Mouse (Mus musculus): ENCODE data around the gene Ash1l. TPM values are rescaled to one million over a fixed set of nuclear protein-coding genes. Genes with fewer than 3 reads are reported as not detected.

The Ash1l gene
- polyA plus RNA-seq, 1 experiment: 5.7 TPM

DNA sequence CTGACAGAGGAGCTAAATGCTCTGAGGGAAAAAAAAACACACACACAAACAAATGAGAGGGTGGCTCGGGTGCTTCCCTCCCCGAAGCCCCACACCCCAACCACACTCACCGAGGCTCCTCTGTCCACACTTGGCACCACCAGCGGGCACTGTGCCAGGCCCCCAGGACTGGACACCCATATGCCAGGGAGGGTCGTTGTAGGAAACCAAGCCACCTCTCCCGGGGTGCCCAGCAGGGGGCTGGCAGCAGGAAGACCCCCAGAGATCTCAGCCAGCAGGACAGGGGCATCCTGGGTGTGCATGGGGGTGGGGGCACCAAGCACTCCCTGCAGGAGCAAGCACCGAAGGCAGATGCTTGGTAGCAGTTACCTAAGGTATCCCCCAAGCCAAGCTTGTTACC is 150.4 kb downstream of the Ash1l start, which contains the start of gene Gm43738:
Gene Gm43738 (minus strand): TSS at position 289 of the 400 bp plus-strand sequence.
- H3K27ac ChIP-seq (ENCODE audit: insufficient read depth, low read length): 0 out of 2 replicates have a peak within 1 kb of the TSS, but pooled peaks have one; percentile 6
- peak within 1 kb of the TSS; percentile 84 for H3K4me3 ChIP-seq (ENCODE audit: extremely low read depth, insufficient read depth, insufficient read length)
- TF ChIP-seq CTCF (IDR thresholded peaks at IDR 0.05; ENCODE audit: extremely low read depth, insufficient read depth, insufficient read length, insufficient replicate concordance) (no peak), POLR2A (IDR thresholded peaks at IDR 0.05; ENCODE audit: low read depth, low read length) (no peak)
- peaks cover 4% of the 10 kb centered on the region; the same call in 1 of the 2 replicates for H3K4me1 ChIP-seq (ENCODE audit: control insufficient read depth, insufficient read depth, insufficient read length)
- peaks cover 5% of the 10 kb centered on the region; the same call in 1 of the 2 replicates for H3K36me3 ChIP-seq (ENCODE audit: control insufficient read depth, insufficient read depth, low read length)
- 38% methylated on average over 7 of the region's 7 CpGs for WGBS
- H3K27me3 ChIP-seq (ENCODE audit: control insufficient read depth, insufficient read depth, low read length): no peaks in the 10 kb centered on the region
- no peak for DNase-seq (ENCODE audit: low read depth in 1 of 2, low spot score in 2 of 2)

GRCm38 (mm10) chr3:89101459-89101811 is 151.0 kb downstream of the Ash1l start:
- Histone ChIP-seq H3K4me3 (ENCODE audit: extremely low read depth, insufficient read depth, insufficient read length) (peak overlapping the region; percentile 84), H3K4me1 (ENCODE audit: control insufficient read depth, insufficient read depth, insufficient read length) (peaks cover 4% of the 10 kb centered on the region; the same call in 1 of the 2 replicates)

DNA sequence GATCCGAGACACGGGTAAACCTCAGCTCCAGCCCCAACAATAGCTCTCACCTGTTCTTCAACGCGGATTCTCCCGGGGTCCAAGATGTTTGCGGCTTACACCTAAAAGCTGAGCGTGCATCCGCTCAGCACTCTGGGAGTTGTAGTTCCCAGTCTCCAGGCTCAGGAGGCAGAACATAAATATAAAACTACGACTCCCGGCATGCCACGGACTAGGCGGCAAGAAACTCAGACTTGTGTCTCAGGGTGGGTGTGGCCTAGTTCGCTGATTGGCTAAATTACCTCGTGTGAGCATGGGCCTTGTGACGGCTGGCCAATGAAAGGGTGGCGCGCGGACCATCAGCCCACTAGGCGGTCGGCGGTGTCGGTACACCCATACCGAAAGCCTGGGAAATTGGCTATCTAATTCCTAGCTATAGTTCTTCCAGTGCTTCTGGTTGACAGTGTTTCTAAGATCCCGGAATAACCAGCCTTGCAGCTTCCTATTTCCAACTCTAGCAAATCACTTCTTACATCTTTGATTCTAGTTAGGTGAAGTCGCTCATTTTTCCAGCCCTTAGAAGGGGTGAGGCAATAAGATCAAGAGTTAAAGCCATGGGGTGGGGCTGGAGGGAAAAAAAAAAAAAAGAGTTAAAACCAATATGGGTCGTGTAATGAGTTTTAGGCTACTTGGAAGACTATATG is 151.5 kb downstream of the Ash1l start, which contains the start of gene Fdps:
Gene Fdps (minus strand): TSS at position 148 of the 683 bp plus-strand sequence.
- peak; percentile 95 to 96 for DNase-seq (ENCODE audit: low read depth in 1 of 2, low spot score in 2 of 2)
- peak within 1 kb of the TSS; percentile 84 for H3K4me3 ChIP-seq (ENCODE audit: extremely low read depth, insufficient read depth, insufficient read length)
- 0 out of 2 replicates have a peak within 1 kb of the TSS, but pooled peaks have one; percentile 6 for H3K27ac ChIP-seq (ENCODE audit: insufficient read depth, low read length)
- under 1% methylated on average over 26 of the region's 26 CpGs for WGBS
- H3K36me3 ChIP-seq (ENCODE audit: control insufficient read depth, insufficient read depth, low read length): peaks cover 4% of the 10 kb centered on the region; the same call in 1 of the 2 replicates
- H3K27me3 ChIP-seq (ENCODE audit: control insufficient read depth, insufficient read depth, low read length): no peaks in the 10 kb centered on the region
- TF ChIP-seq POLR2A (IDR thresholded peaks at IDR 0.05; ENCODE audit: low read depth, low read length): no peak
- TF ChIP-seq CTCF (IDR thresholded peaks at IDR 0.05; ENCODE audit: extremely low read depth, insufficient read depth, insufficient read length, insufficient replicate concordance): peak; percentile 2; the same call in 1 of the 2 replicates
- H3K4me1 ChIP-seq (ENCODE audit: control insufficient read depth, insufficient read depth, insufficient read length): peaks cover 4% of the 10 kb centered on the region; the same call in 1 of the 2 replicates

More at GRCm38 (mm10) chr3:89101459-89101811, 151.0 kb downstream of the Ash1l start:
- Histone ChIP-seq H3K27me3 (ENCODE audit: control insufficient read depth, insufficient read depth, low read length) (no peaks in the 10 kb centered on the region), H3K36me3 (ENCODE audit: control insufficient read depth, insufficient read depth, low read length) (peaks cover 5% of the 10 kb centered on the region; the same call in 1 of the 2 replicates), H3K27ac (ENCODE audit: insufficient read depth, low read length) (0 out of 2 replicates have a peak overlapping the region, but pooled peaks have one; percentile 6)
- WGBS: under 1% methylated on average over 19 of the region's 19 CpGs
- TF ChIP-seq CTCF (IDR thresholded peaks at IDR 0.05; ENCODE audit: extremely low read depth, insufficient read depth, insufficient read length, insufficient replicate concordance): no peak
- TF ChIP-seq POLR2A (IDR thresholded peaks at IDR 0.05; ENCODE audit: low read depth, low read length): no peak
- no peak for DNase-seq (ENCODE audit: low read depth in 1 of 2, low spot score in 2 of 2)

DNA sequence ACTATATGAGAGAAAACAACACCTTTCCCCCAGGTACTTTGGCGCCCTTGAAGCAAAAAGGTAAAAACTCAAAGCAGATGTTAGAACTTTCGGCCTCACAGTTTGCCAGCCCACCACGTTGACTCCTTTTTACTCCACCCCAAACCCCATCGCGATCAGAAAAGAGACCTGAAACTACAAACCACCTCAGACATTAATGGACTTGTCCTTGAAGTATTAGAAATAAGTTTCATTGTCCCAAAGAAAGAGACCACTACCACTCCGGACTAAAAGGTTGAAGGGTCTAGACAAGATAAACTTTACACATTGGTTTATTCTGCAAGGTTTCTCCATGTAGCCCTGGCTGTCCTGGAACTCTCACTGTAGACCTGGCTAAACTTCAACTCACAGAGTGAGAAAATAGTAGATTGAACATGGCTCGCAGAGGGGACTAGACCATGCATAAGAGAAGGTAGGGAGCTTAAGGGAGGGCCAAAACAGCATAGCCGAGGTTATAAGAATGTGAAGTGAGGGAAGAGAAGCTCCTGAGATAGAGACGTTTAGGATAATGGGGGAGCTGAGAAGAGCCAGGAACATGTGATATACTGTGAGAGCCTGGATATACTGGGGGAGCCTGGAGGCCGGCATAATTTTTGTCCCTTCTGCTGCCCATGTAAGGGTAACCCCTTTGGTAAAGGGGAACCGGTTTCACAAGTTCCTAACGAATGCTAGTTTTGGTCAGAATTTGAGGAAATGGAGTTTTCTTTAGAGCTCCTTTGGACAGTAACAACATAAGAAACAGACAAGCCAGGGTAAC is 152.3 kb downstream of the Ash1l start:
- peaks cover 2% of the 10 kb centered on the region; the same call in 1 of the 2 replicates for H3K36me3 ChIP-seq (ENCODE audit: control insufficient read depth, insufficient read depth, low read length)
- WGBS: 62% methylated on average over 12 of the region's 12 CpGs

DNA sequence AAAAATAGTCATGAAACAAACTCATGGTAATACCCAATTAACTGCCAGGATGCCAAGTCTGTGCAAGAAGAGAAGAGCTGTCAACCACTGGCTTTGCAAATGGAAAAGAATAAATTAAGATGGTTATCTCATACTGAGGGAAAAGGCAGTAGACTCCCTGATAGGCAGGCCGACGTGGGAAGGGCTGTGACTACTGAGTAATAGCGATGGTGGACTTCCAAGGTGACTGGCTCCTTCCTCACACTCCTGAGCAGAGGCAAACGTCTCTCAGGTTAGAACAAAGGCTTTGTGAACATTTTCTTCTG is 152.8 kb downstream of the Ash1l start:
- H3K36me3 ChIP-seq (ENCODE audit: control insufficient read depth, insufficient read depth, low read length): peaks cover 2% of the 10 kb centered on the region; the same call in 1 of the 2 replicates
- WGBS: 64% methylated on average over 4 of the region's 4 CpGs
- no peak for DNase-seq (ENCODE audit: low read depth in 1 of 2, low spot score in 2 of 2)
- peaks cover 4% of the 10 kb centered on the region; the same call in 1 of the 2 replicates for H3K4me1 ChIP-seq (ENCODE audit: control insufficient read depth, insufficient read depth, insufficient read length)
- no peak overlapping the region for H3K4me3 ChIP-seq (ENCODE audit: extremely low read depth, insufficient read depth, insufficient read length)
- TF ChIP-seq POLR2A (IDR thresholded peaks at IDR 0.05; ENCODE audit: low read depth, low read length): no peak
- TF ChIP-seq CTCF (IDR thresholded peaks at IDR 0.05; ENCODE audit: extremely low read depth, insufficient read depth, insufficient read length, insufficient replicate concordance): no peak
- H3K27me3 ChIP-seq (ENCODE audit: control insufficient read depth, insufficient read depth, low read length): no peaks in the 10 kb centered on the region
- no peak overlapping the region for H3K27ac ChIP-seq (ENCODE audit: insufficient read depth, low read length)

More for the DNA sequence above, 152.3 kb downstream of the Ash1l start:
- no peak for TF ChIP-seq POLR2A (IDR thresholded peaks at IDR 0.05; ENCODE audit: low read depth, low read length)
- TF ChIP-seq CTCF (IDR thresholded peaks at IDR 0.05; ENCODE audit: extremely low read depth, insufficient read depth, insufficient read length, insufficient replicate concordance): no peak
- H3K4me3 ChIP-seq (ENCODE audit: extremely low read depth, insufficient read depth, insufficient read length): no peak overlapping the region
- H3K4me1 ChIP-seq (ENCODE audit: control insufficient read depth, insufficient read depth, insufficient read length): peaks cover 4% of the 10 kb centered on the region; the same call in 1 of the 2 replicates
- no peak for DNase-seq (ENCODE audit: low read depth in 1 of 2, low spot score in 2 of 2)
- H3K27ac ChIP-seq (ENCODE audit: insufficient read depth, low read length): no peak overlapping the region
- no peaks in the 10 kb centered on the region for H3K27me3 ChIP-seq (ENCODE audit: control insufficient read depth, insufficient read depth, low read length)

- H3K4me3 ChIP-seq (ENCODE audit: extremely low read depth, insufficient read depth, insufficient read length): no peak overlapping the region
- H3K27ac ChIP-seq (ENCODE audit: insufficient read depth, low read length): no peak overlapping the region
- no peak for DNase-seq (ENCODE audit: low read depth in 1 of 2, low spot score in 2 of 2)
- TF ChIP-seq POLR2A (IDR thresholded peaks at IDR 0.05; ENCODE audit: low read depth, low read length) (no peak), CTCF (IDR thresholded peaks at IDR 0.05; ENCODE audit: extremely low read depth, insufficient read depth, insufficient read length, insufficient replicate concordance) (no peak)
- H3K4me1 ChIP-seq (ENCODE audit: control insufficient read depth, insufficient read depth, insufficient read length): no peaks in the 10 kb centered on the region
- H3K27me3 ChIP-seq (ENCODE audit: control insufficient read depth, insufficient read depth, low read length): no peaks in the 10 kb centered on the region
- no peaks in the 10 kb centered on the region for H3K36me3 ChIP-seq (ENCODE audit: control insufficient read depth, insufficient read depth, low read length)
Measured at GRCm38 (mm10) chr3:89106881-89107280, 156.5 kb downstream of the Ash1l start.
